Mouse (Mus musculus): ENCODE data around the gene Adcy6.
A peak's percentile ranks its signal among the peaks of the same experiment; 100 is the strongest.

Gene Adcy6

DNA sequence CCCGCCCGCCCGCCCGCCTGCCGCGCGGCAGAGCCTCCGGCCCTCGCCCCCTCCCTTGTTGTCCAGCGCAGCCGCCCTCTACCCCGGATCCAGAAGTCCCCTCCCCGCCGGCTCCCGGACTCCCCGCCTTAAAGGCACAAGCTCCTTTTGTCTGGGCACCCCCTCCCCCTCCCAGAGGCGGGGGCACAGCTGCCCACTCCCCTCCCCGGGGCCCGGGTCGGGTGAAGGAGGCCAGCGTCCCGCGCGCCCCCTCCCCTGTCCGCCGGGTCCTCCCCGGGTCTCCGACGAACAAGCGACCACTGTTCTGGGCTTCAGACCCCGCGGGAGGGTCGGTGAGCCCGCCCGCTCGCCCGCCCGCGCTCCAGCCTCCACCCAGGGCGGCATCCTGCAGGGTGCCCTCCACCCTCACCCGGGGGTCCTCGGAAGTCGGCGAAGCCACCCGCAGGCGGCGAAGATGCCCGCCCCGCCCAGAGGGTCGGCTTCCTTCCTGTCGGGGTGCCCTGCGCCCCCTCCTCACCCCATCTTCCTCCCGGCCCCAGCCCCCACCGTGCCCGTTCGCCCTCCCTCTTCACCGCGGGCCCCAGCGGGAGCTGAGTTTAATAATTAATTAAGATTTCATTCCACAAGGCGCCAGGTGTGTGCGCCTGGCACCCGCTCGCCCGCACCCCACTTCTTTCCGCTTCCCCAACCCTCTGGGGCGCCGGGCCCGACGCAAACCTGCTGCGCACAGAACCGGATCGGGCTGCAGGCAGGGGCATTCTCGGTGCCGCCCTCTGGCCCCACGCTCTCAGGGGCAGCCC is at the start of gene Adcy6:
Gene Adcy6 (minus strand): TSS at position 746 of the 800 bp plus-strand sequence.
- DNase-seq = peak; percentile 68

DNA sequence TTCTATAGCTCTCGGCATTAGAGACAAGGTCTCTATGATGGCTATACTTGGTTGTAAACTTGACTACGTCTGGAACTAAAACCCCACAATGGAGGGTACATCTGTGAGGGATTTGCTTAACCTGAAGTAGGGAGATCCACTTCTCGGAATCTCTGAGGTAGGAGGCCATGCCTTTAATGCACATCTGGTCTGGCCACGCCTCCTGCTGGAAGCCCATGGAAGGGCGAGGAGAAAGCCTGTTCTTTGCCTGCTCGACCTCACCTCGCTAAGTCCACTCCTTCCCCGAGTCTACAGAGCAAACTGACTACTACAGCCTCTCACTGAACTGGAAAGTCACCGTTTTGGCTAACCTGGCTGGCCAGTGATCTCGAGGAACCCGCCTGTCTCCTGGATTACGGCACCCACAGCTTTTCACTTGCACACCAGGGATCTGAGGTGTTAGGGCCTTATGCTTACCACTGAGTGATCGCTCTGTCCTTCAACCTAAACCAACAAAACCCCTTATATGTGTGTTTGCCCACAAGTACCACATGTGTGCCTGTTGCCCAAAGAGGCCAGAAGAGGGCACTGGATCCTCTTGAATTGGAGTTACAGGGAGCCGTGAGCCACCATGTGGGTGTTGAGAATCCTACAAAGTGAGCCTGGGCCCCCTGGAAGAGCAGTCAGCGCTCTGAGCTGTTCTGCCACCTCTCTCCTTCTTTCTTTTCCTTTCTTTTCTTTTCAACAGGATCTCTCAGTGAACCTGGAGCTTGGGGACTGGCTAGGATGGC is 47.3 kb upstream of the Adcy6 start:
- no peak for DNase-seq

DNA sequence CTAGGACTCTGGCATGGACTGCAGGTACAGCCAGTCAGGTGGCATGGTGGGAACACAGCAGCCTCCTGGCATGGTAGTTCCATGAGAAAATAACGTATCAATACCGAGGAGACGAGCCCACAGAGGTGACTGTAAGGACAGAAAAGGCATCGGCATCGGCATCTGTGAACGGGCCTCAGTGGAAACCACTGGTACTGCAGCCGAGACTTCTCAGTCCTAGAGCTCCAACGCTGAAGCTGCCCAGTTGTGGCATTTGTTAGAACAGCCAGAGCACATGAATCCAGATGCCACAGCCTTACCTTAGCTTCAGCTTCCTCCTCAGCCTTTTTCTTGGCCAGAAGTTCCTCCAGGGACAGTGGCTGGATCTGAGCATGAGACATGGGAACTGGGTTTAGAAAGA is 42.3 kb upstream of the Adcy6 start:
- no peak for DNase-seq

DNA sequence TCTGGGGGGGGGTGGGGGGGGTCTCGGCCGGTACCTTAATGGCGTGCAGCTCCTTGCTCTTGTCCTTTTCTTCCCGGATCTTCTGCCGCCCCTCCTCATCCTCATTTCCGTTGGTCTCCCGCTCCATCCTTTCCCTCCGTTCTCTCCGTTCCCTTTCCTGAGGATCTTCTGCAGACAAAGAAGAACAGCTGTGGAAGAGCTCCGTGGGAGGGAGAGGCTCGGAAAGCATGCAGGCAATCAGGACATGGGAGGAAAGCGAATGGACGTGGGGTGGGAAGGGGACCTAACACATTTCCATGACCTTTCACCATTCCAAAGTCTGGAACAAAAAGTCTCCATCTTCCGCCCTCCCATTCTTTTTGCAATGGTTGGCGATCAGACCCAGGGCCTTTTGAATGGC is 41.6 kb upstream of the Adcy6 start:
- no peak for DNase-seq

DNA sequence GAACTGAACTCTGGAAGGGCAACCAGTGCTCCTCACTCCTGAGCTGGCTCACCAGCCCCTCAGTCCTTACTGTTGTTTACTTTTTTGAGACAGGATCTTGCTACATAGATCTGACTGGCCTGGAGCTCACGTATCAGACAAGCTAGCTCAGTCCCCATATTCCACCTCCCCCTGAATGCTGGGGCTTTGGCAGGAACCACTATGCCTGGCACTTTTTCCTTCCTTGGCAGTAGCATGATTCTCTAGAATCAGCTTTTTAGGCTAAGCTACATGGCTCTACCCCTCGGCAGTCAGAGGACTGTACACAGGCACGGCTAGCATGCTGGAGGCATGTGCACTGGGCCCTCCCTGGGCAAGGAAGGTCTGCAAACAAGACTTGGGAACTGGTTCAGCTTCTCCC is 38.2 kb upstream of the Adcy6 start:
- no peak for DNase-seq

DNA sequence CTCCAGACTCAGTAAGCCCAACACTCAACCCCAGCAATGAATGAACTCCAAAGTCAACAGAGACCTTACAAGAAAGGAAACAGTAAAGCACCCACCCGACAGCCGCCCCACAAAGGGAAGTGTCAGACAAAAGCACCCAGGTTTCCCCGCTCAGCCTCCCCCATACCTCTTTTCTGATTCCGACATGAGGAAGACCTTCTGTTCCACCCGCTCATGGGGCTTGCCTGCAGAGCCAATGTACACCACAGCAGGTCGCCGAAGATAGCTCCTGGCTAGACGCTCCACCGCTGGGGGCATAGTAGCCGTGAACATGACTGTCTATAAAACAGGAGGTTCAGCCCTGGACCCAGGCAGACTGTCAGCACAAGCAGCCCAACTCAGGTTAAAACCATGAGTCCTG is 37.4 kb upstream of the Adcy6 start:
- DNase-seq = no peak

DNA sequence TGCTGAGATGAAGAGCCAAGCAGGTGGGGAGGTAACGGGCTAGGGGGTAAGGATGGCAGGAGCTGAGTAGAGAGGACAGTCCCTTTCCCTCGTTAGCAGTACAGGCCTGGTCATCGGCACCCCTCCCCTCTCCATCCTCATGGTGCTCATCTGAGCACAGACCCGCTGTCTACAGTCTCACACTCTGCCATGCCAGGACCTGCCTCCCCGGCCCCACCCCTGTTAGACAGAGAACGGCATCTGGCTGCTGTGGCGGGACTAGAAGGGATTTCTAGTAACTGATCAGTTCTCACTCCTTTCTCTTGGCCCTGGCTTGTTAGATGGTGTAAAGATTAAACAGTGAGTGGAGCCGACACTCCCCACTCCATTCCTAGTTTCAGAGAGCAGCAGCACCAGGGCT is 36.9 kb upstream of the Adcy6 start:
- DNase-seq = no peak

DNA sequence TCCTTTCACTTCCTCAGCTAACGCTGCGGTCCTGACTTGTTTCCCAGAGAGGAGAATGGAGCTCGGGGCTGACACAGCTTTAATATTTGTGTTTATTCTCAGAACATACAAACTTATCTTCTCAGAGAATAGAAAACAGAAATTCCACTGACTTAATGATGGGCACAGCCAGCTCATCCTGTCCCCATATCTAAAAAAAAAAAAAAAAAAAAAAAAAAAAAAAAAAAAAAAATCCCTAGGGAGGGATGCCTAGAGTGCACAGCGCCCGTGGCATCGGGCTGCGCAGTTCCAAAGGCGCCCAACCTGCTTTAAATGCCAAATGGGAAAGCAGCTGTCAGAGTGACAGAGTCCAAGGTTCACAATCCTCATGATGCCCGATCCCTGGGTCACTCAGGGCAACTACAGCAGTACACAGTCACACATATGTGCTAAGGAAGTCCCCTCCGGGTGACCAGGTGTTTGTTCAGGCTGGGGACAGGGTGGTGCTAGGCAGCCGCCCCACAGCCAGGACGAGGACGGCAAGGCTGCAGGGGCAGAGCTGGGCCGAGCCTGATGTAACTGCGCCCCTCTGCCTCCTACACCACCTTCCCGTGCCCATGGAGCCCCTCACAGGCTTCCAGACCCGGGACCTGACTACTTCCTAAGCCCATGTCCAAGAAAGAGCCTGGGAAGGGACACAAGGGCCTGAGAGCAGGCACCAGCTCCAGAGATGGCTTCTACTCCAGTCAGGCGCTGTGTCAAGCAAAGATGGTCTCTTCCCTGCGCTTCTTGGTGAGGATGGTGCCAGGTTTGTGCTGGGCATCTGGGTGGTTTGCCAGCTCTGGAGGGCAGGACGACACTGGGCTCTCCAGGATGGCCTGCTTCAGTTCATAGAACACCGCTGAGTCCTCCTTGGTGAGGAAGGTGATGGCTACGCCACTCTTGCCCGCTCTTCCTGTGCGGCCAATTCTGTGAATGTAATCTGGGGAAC is 35.5 kb upstream of the Adcy6 start:
- DNase-seq = no peak

DNA sequence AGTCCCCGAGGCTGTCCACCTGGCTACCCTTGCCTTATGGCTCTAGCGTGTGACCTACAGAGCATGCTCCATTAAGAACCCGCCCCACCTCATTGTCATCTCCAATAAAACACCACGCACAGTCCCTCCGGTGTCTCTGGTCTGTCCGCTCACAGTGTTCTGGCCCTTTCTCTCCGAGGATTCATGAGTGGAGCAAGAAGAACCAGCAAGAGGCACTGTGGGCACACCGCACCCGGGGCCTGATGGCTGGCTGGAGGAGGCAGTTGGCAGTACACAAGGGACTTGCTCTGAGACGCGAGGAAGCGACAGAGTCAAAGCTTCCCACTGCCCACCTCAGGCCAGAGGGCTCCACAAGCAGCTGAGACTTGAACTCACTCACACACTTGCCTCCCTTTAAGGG is 34.5 kb upstream of the Adcy6 start:
- DNase-seq = no peak

DNA sequence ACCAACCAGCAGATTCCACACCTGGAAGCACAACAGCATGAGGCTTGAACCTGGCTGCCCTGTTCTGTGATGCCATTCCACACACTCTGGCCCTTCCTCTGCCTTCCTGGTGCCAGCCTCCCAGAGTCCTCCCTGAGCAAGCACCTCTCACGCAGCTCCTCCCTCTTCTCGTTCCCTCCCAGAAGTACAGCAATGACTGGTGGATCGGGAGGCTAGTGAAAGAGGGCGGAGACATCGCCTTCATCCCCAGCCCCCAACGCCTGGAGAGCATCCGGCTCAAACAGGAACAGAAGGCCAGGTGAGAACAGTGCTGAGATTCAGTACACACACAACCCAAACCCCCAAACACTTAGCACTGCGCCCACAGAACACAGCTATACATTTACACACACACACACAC is 30.3 kb upstream of the Adcy6 start:
- no peak for DNase-seq

DNA sequence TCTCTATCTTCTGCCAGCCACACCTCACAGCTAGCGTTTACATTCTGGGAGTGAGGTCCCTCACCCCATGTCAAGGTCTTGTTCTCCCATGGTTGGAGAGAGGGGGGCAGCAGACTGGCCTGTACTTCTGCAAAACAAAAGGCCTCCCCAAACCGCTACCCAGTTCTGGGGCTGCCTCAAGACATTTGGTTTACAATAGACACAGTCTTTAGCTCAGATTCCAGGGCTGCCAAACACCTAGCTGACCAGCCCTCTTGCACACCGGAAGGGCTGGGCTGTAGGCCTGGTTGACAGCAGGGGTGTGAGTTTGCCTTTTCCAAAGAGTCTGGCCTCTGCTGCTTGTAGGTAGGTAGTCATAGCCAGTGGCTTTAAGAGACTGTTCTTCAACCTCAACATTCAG is 27.3 kb upstream of the Adcy6 start:
- DNase-seq = no peak

DNA sequence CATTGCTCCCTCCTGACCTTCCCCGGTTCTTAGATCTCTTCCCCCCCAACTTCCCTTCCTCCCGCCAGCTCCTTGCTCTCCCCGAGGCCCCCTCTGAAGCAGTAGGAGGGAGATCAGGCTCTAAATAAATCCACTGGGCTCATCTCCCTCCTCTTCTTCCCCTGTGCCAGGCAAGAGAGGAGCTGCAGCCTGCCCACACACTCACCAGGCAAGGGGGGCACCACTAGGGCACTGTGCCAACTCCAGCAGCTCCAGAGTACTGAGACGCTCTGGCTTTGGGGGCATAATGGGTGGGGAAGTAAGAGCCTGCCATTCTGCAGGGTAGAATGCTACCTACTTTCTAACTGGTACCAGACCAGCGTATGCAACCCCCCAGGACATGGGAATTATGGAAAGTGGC is 26.6 kb upstream of the Adcy6 start:
- peak; percentile 82 for DNase-seq

DNA sequence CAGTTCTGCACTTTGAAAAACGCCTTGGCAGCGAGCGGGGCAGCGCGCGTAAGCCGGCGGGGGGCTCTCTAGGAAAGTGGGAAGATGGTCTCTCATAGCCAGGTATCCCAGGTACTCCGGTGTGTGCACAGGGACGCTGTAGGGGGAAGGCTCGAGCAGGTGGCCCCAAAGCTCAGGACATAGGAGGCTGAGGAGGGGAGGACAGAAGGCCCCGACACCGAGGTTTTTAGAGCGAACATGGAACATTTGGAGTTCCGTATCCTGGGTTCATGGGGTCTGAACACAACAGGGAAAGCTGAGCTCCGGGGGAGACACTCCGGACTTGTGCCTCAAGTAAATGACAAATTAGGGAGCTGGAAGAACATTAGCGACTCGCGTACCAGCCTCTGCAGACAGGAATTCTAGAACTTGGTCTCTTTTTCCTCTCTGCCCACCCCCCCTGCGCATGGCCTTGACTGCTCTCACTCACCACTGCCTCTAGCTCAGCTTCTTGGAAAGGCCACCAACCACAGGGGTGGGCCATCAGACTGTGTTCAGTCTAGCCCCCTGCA is 25.5 kb upstream of the Adcy6 start:
- DNase-seq = no peak

DNA sequence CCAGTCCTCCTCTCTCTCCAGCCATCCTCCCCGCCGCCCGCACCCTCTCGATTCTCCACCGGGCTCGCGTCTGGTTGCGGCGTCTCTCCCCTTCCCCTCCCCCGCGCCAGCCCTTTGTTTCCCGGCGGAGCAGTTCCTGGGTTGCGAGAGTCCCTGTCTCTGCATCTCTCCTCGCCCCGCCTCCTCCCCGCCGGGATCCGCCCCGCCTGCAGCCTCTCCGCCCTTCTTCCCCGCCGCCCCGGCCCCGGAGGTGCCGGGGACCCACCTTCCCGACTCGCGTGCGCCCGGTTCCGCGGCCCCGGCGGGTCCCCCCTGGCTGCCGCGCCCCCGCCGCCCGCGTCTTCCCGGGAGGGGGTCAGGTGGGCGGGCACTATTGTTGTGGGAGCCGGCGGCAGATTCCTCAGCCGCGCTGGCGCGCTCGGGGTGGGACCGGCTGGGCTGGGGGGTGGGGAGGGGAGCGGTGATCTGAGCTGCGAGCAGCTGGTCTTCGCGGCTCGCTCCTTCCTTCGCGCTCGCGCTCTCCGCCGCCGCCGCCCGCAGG is 24.7 kb upstream of the Adcy6 start:
- DNase-seq = peak; percentile 88

DNA sequence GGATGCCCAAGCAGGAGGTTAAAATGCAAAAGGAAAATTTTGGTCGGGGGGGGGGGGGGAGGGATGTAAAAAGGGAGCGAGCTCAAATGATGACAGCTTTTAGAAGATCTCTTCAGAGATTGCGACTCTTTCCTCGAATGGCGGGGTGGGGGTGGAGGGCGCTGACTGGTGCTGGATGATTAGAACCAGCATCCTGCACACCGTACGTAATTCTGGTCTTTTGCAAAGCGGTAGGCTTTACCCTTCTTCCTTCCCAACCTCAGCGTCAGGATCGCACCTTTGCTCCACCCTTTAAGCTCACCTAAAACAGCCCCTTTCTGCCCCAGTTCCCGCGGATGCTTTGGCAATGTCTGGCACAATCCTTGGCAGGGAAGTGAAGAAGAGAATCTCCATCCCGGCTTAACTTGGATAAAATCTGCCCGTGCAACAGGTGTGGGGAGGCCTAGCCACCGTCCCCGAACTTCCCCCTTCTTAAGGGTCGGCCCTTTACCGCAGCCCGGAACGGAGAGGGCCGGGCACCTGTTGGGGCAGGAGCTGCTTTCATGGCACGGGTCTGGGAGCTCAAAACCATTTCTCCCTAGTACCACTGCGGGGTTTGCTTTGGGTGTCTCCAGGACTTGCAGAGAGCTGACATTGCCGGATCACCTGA is 24.1 kb upstream of the Adcy6 start:
- no peak for DNase-seq

DNA sequence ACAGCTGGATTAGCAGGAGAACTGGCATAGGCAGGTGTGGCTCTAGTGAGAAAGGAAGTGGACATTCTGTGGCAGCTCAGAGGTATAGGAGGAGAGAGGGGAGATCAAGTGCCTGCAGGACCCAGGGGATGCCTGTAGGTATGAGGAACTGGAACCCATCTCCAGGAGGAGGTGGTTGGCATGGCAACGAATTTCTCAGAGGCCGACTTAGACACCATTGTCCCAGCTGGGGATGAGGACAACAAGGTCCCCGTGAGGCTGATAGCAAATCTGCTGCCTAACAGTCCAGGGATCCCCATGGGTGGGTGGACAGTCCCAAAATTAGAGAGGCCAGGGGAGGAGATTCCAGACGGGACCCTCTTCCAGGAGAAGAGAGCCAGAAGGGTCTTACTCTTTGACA is 23.0 kb upstream of the Adcy6 start:
- DNase-seq = no peak

DNA sequence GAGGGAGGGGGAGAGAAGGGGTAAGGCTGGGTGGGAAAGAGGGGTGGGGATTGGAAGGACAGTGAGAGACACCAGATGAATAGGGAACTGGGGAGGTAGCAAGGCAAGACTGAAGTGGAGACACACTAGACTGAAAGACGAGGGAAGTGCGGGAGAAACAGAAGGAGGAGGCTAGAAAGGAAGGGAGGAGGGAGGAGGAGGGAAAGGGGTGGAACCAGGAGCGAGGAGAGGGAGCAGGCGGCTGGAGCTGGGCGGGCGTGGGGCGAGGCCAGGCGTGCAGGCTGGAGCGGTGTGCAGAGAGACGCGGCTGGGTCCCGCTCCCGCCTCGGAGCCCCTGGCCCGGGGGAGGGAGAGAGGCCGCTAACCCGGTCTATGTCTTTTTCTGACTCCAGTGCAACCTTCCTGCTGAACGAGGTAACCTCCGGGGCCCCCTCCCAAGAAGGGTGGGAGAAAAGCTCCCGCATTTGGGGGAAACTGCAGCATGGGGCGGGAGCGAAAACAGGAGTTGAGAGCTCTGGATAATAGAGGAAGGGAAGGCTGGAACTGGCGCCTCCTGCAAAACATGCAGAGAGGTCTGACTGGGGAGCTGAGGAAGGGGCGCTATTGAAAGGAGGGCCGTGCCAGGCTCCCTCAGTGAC is 22.4 kb upstream of the Adcy6 start:
- DNase-seq = peak; percentile 75

DNA sequence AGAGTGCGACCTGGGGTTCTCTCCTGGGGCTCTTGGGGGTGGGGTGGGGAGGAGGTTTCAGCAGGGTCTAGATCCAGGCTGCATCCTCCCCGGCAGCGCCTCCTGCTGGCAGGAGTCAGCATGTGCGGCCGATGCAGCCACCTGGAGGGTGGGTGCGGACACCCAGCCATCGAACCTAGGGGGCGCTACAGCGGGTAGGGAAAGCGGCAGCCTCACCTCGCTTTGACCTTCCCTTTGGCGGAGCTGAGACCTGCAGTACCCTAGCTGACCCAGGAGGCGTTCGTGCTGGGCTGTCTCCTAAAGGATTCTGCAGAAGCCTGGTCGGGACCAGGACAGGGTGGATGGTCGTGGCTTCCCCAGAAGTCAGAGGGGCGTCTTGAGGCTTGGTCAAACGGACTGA is 21.6 kb upstream of the Adcy6 start:
- DNase-seq = no peak

DNA sequence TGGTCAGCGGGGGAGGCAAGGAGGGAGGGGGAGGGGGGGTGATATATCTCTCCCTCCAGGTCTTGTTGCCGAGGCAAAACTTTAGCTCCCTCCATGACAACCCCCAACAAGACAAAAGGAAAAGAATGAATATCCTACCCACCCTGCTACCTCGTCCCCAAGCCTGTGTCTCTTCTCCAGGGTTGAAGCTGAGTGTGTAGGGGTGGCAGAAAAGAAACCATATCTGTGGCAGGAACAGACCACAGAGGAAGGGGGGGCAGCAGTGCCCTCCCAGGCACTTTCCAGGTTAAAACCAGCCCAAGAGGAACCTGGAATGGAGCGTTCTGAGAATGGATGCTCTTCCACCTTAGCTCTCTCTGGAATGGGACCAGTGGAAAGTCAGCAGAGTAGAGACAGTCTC is 20.7 kb upstream of the Adcy6 start, which contains the start of gene Cacnb3:
Gene Cacnb3 (plus strand): TSS at position 301 of the 400 bp plus-strand sequence.
- DNase-seq = no peak

DNA sequence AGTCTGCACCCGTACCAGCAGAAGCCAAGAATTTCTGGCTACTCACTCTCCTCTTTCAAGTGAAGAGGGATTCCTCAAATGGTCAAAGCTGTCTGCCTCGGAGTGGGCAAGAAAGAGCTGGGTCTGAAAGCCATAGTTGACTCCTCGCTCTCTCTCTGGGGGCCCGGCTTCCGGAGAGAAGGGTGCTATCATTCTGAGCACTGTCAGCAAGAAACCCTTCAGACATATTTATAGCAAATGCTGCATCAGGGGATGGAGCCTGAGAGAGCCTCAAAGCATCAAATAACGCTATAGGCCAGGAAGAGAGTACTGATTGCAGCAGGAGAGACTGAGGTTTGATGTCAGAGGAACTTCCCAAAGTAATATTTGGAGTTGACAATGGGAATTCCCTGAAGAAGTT is 19.6 kb upstream of the Adcy6 start:
- no peak for DNase-seq

DNA sequence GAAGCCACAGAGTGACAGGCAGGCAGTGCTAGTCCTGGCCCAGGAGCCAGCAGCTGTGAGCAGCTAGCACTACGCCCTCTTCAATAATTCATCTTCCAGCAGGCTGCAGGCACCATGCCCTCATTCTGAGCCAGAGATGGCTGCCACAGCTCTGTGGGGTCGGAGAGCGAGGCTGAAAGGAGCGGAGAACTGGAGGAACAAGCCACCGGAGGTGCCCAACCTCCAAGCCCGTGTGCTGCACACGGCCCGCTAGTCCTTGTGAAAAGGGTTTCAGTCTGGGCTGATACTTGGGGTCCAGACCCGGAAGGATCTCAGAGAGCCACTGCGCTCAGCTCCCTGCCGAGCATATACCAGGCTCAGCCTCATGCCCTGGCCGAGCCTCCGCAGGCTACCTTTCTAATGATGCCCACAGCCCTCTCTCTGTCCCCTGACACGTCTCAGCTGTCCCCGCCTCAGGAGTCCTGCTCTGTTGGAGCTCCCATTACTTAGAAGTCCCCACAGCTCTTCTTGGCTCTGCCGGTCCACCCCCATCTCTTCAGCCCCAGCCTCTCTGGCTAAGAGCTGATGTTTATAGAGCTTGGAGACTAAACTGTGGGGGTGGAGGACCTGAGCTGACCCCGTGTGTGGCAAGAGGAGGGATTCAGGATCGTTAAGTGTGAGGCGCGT is 18.8 kb upstream of the Adcy6 start:
- no peak for DNase-seq

All from right cerebral cortex, adult 18-20 months (tissue).